Mouse (Mus musculus) lung, postnatal 0 days (tissue): ENCODE measurements around the gene Sorbs1.

Experiments
- CTCF ChIP-seq: IDR thresholded peaks from 2 replicates; pipeline ENCODE4 v1.5.1; 2016; ENCODE audit warnings: antibody characterized with exemption, mild to moderate bottlenecking
- EP300 ChIP-seq: IDR thresholded peaks from 2 replicates; pipeline ENCODE4 v1.6.1; 2016; ENCODE audit warnings: antibody characterized with exemption, mild to moderate bottlenecking, control low read depth

GRCm38 (mm10) chr19:40433316-40433912, 80.2 kb downstream of the Sorbs1 start:
- TF ChIP-seq CTCF (no peak), EP300 (no peak)
